Mouse (Mus musculus) cerebral cortex, adult 2 months (tissue): ENCODE measurements around the gene Slc9c1.

Experiments used
- WGBS: fragments of 180-500 bp; shearing (Covaris S2); methylation state at CpG from one replicate; pipeline ENCODE4 v1.1.7; 2018; 5-methylcytosine and 5-hydroxymethylcytosine counted together

Gene Slc9c1

DNA sequence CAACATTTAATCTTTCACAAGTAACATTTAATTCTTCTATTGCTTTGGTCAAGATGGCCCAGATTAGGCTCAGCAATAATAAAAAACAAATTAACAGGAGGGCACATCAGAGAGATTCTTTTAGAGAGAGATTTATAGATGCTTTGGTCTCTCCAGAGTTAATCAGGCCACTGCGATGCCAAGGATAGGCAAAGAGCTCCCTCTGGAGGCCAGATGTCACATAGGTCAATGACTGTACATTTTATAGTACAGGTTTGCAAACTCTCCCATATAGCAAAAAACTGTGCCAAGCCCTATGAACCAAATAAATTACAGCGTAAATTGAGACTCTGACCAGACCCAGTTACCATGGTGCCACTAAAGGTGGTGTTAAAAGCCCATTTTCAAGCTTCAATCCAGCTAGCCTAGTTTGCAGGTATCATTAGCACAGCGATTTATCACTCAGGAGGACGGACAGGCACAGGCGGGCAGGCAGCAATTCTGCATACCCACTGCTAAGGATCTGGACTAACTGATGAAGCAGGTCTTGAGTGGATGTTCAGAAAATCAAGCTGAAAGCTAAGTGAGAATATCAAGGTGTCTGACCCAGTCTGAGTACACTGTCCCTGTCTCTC is 95.3 kb downstream of the Slc9c1 start:
- WGBS, result 63% methylated on average over 5 of the region's 5 CpGs

- 93% methylated on average over 4 of the region's 4 CpGs for WGBS
These were observed 97.3 kb downstream of the Slc9c1 start for GRCm38 (mm10) chr16:45632420-45632819.

DNA sequence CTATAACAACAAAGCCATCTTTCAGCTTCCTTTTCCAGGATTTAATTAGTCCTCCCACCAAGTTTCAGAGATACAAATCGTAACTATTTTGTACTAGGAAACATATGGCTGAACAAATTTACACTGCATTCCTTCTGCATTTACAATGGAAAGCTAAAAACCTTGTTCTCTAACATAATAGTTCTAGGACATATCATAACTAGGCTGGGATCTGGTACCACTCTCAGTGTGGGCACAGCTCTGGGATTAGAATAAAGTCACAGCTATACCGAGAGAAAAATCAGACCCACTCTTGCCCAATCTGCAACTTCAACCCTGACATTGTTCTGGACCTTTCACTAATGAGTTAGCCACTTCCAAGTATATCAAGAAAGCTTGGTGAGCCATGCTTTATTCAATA is 100.7 kb downstream of the Slc9c1 start:
- 53% methylated on average over 2 of the region's 2 CpGs for WGBS

- 76% methylated on average over 10 of the region's 10 CpGs for WGBS
These were observed 105.1 kb downstream of the Slc9c1 start for GRCm38 (mm10) chr16:45640070-45640762.

DNA sequence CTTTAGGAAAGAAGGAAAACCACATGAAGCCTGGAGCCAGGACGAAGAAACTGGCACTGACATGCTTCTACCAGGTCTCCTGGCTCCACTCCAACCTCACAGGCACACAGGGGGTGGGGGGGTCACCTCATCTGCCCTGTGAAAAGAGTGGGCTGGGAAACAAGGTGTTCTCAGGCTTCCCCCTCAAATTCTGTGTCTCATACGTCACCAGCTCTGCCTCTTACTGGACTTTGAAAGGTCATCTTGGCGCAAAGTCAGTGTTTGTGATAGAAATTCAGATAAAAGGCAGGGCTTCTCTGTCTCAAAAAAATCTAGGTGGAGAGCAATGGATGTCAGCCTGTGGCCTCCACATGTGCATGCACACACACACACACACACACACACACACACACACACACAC is 106.2 kb downstream of the Slc9c1 start:
- 63% methylated on average over 3 of the region's 3 CpGs for WGBS

DNA sequence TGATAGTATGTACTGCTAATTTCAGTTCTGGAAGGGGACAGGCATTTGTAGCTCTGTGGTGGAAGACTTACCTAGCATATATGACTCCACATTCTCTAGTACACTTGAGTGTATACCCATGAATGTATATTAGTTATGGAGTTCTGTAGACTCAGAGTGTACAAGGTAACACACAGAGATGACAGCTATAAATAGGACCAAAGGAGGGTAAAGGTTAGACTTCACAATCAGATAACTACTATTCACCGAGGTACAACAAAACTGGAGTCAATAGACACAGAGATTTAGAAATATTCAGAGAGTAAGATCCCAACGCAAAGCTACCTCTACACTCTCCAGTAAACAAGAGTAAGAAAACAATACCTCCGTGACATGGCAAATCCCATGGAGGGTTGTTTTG is 108.8 kb downstream of the Slc9c1 start:
- 86% methylated on average over 3 of the region's 3 CpGs for WGBS

- 71% methylated on average over 6 of the region's 6 CpGs for WGBS
These were observed 109.3 kb downstream of the Slc9c1 start for GRCm38 (mm10) chr16:45644380-45644779.

DNA sequence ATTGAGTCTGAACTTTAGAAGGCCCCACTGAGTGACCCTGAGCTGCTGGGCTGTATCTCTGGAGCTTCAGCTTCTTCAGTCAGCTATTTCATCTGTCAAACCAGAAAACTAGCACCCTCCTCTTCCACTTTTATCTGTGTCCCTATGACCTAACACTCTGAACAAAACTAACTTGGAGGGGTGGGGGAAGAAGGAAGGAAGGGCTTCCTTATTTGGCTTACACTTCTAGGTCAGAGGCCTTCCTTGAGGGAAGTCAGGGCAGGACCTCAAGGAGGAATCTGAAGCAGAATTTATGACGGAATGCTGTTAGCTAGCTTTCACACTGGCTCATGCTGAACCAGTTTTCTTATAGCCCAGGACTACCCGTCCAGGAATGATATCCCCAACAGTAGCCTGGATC is 116.4 kb downstream of the Slc9c1 start:
- WGBS, result 73% methylated on average over 2 of the region's 2 CpGs

- 52% methylated on average over 17 of the region's 17 CpGs for WGBS
These were observed 118.2 kb downstream of the Slc9c1 start for GRCm38 (mm10) chr16:45653009-45653933.

DNA sequence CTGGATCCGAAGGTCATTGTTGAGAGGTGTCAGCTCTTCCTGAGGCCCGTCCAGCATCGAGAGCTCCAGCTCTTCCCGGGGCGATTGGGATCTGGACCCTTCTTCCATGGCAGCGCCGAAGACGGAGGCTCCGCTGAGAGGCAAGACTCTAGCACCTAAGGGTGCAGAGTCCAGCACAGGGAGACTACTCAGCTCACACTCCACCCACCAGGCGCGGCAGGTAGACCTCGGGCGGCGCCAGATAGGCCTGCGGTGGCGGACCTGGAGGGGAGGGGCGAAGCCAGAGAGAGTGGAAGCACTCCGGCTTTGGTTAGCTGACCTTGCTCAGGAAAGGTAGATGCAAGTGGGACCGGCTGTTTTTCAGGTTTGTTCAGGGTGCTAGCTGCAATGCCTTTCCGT is 118.8 kb downstream of the Slc9c1 start, which contains the start of gene BC016579:
Gene BC016579 (minus strand): TSS at position 135 of the 399 bp plus-strand sequence.
- 31% methylated on average over 20 of the region's 20 CpGs for WGBS

DNA sequence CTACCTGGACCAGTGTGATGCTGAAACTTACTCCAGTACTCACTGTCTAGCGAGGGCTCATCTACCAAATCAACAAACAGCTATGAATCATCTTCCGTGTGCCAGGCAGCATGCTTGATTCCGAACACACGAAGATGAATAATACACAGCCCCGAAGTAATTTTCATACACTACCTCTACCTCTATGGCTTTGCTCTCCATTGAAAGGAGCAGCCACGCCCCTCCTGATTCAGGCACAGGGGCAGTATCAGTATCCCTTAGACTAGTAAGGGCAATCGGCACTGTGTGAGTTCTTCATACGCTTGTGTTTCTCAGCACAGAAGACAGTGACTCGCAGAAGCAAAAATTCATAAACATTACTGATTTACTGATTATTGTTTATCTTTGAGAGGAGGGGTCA is 119.4 kb downstream of the Slc9c1 start:
- 81% methylated on average over 9 of the region's 9 CpGs for WGBS
